Mouse (Mus musculus): ENCODE data around the gene Atxn1l.
A peak's percentile ranks its signal among the peaks of the same experiment; 100 is the strongest.

Gene Atxn1l

DNA sequence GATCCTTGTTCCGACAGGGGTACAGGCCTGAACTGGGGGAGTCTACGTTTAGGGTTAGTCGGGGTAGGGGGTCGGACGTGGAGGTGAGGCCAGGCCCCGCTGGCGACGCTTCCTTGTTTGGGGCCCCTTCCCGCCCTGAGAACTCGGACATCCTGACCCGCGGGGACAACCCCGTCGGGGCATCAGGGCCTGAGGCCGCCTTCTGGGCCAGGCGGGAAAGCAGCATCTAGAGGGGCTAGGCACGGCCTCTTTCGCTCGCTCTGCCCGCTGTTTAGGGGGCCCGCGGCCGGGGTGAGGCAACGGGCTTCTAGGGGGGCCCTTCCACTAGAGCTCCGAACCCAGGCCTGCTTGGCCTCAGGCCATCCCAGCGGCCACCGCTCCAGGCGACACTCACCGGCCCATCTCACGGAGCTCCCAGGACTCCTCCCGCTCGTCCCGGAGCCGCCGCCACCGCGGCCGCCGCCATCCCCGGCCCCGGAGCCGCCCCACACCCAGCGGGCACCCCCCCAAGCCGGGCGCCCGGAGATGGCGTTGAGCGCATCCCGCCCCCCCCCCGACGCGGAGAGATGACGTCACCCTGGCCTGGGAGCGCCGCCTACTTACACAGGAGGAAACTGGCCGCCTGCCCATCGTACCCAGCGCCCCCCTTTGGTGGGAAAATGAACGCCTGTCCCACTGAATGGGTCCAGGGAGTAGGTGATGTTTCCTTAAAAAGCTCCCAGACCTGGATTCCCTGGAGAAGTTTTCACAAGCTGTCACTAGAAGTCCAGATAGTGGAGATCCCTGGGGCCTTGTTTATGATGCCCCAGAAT, at the start of gene Atxn1l:
TSS of gene Atxn1l (minus strand) at position 503 of the 812 bp plus-strand sequence.
- peak; percentile 24; the same call in 1 of the 2 replicates for TF ChIP-seq GATA4 (IDR thresholded peaks at IDR 0.05; ENCODE audit: insufficient replicate concordance, low read length)

DNA sequence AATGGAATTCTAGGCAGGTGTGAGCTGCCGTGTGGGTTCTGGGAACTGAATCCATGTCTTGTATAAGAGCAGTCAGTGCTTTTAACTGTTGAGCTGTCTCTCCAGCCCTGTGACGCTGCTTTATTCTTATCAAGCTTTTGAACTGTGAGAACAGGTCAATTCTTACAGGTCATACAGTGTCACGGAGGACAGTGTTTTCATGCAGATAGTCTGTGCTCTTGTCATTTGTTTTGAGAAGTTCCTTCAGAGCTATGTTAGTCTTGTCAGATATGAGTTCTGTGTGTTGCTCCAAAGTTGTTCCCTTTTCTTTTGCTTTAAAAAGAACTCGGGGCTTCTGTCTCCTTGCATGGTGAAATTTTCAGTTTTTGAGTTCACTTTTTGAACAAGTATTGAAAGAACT, 43.0 kb upstream of the Atxn1l start:
- no peak for TF ChIP-seq GATA4 (IDR thresholded peaks at IDR 0.05; ENCODE audit: insufficient replicate concordance, low read length)

DNA sequence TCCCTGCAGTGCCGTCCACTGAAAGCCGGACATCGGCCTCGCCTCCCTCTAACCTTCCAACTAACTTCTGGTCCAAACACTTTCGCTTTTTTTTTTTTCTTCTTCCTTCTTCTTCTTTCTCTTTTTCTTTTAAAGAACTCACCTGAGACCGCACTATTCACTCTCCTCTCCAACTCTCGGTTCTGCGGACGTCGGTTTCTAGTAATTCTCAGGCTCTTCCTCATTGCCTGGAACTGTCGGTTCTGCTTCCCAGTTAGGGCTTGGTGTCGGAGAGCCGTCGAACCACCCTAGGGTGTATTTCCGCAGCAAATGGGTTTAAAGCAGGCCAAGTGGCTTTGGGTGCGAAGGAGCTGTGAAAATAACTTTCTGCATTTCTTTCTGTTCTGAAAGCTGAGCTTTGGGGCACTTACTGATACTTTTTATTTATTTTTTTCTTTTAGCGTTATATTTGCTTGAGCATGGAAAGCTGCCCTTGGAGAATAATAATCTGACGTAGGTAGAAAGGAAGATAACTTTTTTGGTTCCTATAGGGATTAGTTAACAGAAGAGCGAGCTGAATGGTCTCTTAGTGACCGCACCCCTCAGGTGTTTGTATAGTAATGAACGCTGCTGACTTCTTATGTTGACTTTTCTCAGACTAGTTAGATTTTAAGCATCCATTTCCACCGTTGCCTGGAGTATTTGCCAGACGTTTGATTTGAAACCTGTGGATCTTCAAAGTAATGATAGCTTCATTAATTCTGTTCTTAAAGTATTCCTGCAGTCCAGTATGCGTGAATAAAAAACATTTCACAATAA, 42.1 kb upstream of the Atxn1l start:
- TF ChIP-seq GATA4 (IDR thresholded peaks at IDR 0.05; ENCODE audit: insufficient replicate concordance, low read length) = no peak

DNA sequence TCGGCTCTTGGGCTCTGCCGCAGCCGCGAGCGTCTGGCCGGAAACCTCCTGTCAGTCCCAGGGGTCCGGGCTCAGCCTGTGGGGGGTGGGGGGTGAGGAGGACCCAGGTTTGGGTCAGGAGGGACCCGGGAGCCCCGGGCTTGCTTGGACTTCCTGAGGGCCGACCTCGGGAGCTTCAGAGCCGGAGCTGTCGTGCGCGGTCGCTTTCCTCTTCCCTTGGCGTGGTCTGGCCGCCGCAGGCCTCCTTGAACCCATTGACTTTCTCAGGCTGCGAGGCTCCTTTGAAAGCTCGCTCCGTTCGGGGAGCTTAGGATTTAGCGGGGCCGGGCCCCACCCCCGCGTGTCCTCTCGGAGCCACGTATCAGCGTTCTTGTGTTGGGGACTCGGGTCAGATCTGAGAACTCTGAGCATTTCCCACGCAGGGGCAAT, 41.5 kb upstream of the Atxn1l start:
- no peak for TF ChIP-seq GATA4 (IDR thresholded peaks at IDR 0.05; ENCODE audit: insufficient replicate concordance, low read length)

DNA sequence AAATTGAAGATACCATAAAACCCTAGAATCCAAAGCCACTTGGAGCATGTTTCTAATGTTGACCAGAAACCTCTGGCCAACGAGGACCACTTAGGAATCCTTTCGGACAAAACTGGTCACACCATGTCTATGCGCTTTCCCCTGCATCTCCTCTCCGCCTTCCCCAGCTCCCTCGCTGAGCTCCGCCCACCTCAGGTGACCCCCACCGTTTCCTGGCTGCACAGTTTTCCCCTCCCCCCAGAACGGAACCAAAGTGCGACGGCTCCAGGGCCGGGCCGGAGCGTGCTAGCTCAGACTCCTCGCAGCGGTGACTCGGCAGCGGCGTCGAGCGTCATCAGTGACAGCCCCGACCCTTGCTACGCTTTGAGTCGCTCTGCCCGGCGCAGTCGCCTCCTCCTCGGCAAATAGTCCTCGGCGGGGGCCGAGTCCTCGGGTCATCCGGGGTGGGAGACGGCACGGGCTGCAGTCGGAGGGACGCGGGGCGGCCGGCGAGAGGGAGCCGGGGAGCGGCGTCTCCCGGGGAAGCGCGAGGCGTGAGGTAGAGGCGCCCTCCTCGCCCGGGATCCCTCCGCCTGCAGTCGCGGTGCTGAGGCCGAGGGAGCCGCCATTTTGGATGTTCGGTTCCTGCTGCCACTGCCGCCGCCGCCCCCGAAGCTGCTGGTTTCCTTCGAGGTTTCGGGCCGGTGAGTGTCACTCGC, 40.9 kb upstream of the Atxn1l start, which contains the start of gene Ap1g1:
TSS of gene Ap1g1 (plus strand) at position 275 of the 698 bp plus-strand sequence.
- peak; percentile 24; the same call in 1 of the 2 replicates for TF ChIP-seq GATA4 (IDR thresholded peaks at IDR 0.05; ENCODE audit: insufficient replicate concordance, low read length)

DNA sequence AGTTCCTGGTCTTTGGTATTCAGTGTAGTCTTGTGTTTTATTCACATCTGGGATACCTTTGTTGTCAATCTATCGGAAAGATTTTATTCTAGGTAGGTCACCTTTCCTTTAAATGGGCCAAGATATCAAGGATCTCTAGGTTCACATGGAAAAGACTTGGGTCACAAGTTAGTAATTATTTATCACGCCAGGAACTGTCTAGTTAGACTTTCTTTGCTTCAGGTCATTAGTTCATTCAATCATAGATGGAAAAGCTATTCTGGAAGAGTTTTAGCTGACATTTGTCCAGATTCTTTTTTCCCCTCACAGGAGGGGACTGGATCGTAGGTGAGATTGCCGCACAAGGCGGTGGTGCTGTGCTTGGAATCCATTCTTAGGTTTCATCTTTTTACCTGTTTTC, 40.3 kb upstream of the Atxn1l start:
- TF ChIP-seq GATA4 (IDR thresholded peaks at IDR 0.05; ENCODE audit: insufficient replicate concordance, low read length) = no peak

DNA sequence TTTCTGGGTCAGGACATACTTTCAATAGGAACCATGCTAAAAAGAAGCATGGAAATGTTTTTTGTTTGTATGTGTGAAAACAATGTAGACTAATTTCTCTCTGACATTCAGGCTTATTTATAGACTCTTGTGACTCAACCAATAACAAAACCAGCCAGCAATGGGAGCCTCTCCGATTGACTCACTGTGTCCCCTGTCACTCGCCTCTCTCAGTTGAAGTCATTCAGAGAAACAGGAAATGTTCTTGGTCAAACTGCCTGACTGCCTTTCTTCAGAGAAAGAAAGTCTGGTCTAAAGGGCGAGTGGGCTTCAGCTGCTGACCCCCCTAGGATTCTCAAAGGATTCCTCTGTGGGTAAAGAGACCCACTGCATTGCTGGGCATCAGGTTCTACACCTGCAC, 35.6 kb upstream of the Atxn1l start:
- TF ChIP-seq GATA4 (IDR thresholded peaks at IDR 0.05; ENCODE audit: insufficient replicate concordance, low read length) = no peak

DNA sequence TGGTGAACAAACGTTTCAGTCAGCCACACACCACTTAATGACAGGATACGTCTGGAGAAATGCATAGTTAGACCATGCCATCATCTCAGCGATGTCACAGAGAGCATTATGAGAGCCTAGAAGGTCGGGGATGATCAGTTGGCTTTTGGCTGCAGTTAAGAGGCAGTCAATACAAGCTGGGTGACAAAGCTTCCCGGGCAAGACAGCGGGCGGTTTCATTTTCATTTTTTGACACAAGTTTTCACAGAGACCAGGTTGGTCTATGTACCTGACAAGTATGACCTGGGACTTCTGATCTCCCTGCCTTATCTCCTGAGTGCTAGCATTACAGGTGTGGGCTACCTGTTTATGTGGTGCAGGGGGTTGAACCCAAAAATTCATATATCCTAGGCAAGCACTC, 28.5 kb upstream of the Atxn1l start:
- no peak for TF ChIP-seq GATA4 (IDR thresholded peaks at IDR 0.05; ENCODE audit: insufficient replicate concordance, low read length)

DNA sequence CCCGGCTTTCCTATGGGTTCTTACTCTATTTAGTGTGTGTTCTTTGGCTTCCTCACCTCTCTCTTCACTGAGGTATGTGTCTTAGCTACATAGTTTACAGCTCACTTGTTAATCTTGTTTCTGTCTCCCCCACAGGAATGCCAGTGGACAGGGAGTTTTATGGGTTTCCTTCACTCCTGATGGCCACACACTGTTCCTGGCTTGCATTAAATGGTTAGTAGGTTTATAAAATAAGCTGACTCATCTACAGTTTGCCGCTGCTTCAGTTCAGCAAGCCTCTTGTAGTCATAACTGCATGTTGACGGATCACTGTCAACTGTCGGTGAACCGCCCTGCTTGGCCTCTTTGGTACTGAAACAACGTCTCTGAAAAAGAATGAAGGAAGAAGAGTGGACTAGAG, 26.5 kb upstream of the Atxn1l start:
- no peak for TF ChIP-seq GATA4 (IDR thresholded peaks at IDR 0.05; ENCODE audit: insufficient replicate concordance, low read length)

DNA sequence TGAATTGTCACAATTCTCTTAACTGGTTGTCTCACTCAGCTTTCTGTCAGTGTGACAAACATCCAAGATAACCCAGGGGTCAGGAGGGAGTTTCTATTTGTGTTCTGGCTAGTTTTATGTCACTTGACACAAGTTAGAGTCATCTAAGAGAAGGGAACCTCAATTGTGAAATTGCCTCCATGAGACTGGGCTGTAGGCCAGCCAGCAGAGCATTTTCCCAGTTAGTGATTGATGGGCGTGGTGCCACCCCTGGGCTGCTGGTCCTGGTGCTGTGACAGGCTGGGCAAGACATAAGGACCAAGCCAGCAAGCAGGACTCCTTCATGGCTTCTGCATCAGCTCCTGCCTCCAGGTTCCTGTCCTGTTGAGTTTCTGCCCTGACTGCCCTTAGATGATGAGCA, 22.7 kb upstream of the Atxn1l start:
- TF ChIP-seq GATA4 (IDR thresholded peaks at IDR 0.05; ENCODE audit: insufficient replicate concordance, low read length) = peak; percentile 13; the same call in 1 of the 2 replicates

DNA sequence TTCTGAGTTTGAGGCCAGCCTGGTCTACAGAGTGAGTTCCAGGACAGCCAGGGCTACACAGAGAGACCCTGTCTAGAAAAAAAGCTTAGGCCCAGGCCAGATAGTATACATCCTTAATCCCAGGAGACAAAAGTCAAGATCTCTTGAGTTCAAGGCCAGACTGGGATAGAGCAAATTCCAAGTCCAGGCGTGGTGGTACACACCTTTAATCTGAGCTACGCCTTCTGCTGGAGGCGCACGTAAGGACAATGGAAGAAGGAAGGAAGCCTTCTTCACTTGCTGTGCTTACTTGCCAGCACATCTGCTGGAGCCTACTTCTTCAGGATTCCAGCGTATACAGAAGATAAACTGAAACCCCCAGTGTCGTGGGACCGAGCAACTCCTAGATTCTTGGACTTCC, 21.9 kb upstream of the Atxn1l start:
- no peak for TF ChIP-seq GATA4 (IDR thresholded peaks at IDR 0.05; ENCODE audit: insufficient replicate concordance, low read length)

DNA sequence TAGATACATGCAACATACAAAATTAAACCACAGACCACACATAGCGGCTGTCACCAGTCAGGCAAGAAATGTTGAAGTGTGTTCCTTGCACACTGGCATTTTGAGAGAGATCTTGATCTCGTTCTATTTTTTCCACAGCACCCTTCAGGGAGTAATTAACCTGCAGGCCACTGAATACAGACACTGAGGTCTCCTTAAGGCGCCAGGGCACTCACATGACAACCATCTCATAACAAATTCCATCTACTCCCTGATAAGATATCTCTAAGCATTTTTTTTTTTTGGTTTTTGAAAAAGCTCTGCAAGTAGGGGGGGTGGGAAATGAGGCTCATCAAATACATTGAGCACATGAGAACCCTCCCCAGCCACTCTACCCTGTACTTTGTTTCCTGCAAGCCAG, 19.3 kb upstream of the Atxn1l start:
- TF ChIP-seq GATA4 (IDR thresholded peaks at IDR 0.05; ENCODE audit: insufficient replicate concordance, low read length) = no peak

DNA sequence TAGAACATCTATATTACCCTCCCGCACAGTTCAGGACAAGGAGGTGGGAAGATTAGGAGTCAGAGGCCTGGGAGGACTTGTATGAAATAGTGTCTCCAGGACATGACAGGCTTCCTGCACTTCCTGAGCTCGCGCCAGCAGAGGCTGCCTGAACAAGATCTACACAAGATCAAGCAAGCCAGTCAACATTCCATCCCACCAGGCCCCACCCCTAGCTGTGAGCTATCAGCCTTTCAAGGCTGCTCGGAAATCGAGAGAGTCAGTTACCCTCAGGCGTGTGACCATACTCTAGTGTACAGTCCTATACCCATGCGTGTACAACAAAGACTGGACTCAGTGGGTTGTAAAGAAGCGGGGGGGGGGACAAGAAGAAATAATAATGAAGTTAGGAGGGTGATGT, 17.2 kb upstream of the Atxn1l start:
- TF ChIP-seq GATA4 (IDR thresholded peaks at IDR 0.05; ENCODE audit: insufficient replicate concordance, low read length) = no peak

DNA sequence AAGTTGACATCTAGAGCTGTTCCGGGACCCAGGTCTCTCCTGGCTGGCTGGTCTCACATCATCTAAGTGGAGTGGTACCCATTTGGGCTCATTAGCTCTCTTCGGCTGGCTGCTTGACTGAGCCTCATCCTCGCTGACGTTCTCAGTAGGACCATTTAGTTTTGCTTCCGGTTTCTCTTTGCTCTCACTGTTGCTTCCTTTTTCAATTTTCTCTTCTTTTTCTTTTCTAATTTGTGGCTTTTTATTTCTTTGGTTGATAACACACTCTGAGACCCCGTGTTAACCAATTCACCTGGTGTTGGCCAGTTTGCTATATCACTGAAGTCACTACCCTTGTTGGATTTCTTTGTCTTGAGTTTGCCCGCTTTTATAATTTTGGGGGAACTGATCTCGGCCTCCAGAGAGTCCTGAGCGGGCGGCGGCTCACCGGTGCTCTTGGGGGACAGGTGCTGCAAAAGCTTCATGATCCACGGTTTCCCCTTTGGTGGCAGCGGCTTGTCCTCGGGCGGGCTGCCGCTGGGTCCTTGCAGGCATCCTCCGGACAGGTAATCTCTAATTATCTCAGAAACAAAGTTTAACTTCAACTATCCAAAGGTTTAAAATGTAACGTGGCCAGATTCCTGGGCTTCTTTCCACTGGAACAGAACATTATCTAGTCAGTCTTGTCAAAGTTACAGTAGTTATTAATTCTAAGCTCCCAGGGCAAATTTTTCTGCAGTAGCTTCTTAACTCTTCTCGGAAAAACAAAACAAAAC, 14.4 kb upstream of the Atxn1l start:
- TF ChIP-seq GATA4 (IDR thresholded peaks at IDR 0.05; ENCODE audit: insufficient replicate concordance, low read length) = no peak

DNA sequence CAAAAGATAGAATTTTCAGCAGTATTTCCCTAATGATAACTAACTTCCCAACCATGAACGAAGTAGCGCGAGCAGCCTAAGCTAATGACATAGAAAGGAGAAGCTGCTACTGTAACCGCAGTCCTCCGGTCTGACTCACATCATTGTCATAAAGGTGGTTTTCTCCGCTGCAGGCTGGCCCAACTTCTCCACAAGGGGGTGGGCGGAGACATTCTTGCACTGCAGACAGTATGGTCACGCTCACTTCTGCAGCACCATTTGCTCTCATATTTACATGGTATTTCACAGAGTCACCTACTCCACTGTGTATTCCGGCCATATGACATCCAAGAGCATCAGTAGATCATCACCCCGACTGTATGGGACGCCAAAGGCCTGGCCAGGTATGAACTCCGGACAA, 13.2 kb upstream of the Atxn1l start:
- TF ChIP-seq GATA4 (IDR thresholded peaks at IDR 0.05; ENCODE audit: insufficient replicate concordance, low read length) = no peak
